Mouse (Mus musculus) bone marrow, adult 2 months (tissue): ENCODE measurements at regions not wholly inside any gene's neighbourhood (a gene's known extent, or its start where the extent isn't known, plus 50 kb on each side); places are given as distances from the start of the nearest gene placed in this dataset.

ENCODE experiments used
- CTCF ChIP-seq: fragments of 200-500 bp; IDR thresholded peaks from 2 replicates; pipeline ENCODE4 v1.5.1; 2011; ENCODE audit warnings: low read length, control low read depth; ENCODE audit not compliant: control insufficient read depth, insufficient read depth
- POLR2A ChIP-seq: fragments of 200-500 bp; IDR thresholded peaks from 2 replicates; pipeline ENCODE4 v1.6.1; 2011; ENCODE audit warnings: low read depth, mild to moderate bottlenecking, control low read depth, low read length, borderline replicate concordance; ENCODE audit not compliant: control insufficient read depth

DNA sequence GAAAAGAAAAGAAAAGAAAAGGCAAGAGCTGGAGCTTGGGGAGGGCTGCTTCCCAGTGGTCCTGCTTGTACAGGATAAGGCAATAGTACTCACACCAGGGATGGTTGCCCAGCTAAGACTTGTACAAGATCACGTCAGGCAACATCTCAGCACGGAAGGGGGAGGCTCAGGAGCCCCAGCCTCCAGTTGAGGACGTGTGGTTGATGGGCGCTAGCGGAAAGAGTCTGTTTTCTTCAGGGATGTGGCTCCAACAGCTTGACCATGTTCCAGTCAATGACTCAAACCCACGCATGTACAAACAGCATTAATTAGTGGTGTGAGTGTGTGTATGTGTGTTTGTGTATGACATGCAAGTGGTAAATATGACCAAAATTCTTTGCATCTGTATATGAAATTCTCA, 153.1 kb upstream of the Rpl34 start:
- no peak for TF ChIP-seq CTCF
- TF ChIP-seq POLR2A, result no peak
